Mouse (Mus musculus): Measurements from ENCODE around the gene Hist1h4f. TPM values are rescaled to one million over a fixed set of nuclear protein-coding genes. Genes with fewer than 3 reads are reported as not detected.
"Not testable (repeated sequence)": the region's sequence is repeated elsewhere in the genome, so short reads cannot be mapped to it uniquely, and the experiment has no call there.

Gene Hist1h4f
- total RNA-seq, 2 experiments from 2014 or later = 150 to 165 TPM

DNA sequence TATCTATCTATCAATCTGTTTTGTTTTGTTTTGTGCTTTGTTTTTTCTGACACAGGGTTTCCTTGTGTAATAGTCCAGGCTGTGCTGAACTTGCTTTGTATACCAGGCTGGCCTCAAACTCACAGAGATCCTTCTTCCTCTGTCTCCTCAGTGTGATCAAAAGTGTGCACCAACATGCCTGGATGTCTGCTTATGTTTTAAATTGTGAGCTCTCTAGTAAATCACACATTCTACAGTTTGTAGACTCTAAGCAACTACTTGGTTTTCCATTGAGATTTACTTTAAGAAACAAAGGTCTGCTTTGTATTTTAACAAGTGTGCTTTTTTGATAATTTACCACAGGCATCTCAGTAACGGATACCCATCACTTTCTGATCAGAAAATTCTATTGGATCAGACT is 26.4 kb upstream of the Hist1h4f start:
- intact Hi-C loops (cut with DNase I) = no loop called here
- DNase-seq (ENCODE audit: low spot score in 2 of 2) = no peak

DNA sequence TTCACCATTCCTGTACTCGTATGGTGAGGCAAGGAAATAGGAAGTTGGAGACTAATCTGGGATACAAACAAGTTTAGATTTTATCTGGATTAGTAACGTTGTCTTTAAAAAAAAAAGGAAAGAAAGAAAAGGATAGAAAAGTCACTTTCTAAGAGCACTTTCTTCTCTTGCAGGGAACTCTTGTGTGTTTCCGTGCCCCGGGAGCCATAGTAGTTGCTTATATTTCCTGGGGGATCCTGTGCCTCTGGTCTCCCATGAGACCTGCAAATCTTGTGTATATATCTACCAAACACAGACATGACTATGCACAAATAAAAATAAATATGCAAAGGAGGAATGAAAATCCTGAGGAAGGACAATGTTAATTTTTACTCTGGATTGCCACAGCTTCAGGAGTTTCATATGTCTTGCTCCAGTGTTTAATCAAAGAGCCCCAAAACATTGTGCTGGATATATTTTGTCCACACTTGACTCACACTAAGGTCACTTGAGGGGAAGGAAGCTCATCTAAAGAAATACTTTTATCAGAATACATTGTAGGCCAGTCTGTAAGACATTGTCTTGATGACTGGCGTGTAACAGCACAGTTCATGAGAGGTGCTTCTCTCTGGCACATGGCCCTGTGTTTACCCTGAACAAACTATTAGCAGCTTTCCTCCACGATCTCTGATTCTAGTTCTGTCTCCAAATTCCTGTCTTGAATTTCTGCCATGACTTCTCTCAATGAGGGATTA is 25.6 kb upstream of the Hist1h4f start:
- no peak for DNase-seq (ENCODE audit: low spot score in 2 of 2)
- intact Hi-C loops (cut with DNase I) = no loop called here

DNA sequence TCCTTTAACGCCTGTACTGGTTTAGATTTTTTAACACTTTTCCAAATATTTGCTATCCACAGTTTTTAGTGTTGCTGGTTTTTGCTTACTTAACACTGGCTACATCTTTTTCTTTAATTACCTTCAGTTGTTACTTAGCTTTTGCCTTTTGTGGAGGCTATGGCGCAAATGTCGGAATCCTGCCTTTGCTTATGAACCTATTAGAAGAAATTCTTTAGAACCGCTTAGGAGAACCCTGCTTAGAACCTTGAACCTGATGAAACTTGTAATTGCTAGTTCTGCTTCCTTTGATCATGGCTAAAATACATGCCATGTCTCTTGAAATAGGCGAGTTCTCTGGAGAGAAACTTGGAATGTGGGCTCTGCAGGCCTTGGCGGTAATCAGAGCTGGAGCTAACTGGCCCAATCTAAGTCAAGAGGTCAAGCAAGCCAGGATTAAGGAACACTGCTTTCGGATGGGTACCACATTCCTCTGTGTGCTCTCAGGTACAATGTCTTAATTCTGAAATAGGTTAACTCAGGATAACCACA is 25.0 kb upstream of the Hist1h4f start:
- no peak for DNase-seq (ENCODE audit: low spot score in 2 of 2)
- intact Hi-C loops (cut with DNase I) = no loop called here

DNA sequence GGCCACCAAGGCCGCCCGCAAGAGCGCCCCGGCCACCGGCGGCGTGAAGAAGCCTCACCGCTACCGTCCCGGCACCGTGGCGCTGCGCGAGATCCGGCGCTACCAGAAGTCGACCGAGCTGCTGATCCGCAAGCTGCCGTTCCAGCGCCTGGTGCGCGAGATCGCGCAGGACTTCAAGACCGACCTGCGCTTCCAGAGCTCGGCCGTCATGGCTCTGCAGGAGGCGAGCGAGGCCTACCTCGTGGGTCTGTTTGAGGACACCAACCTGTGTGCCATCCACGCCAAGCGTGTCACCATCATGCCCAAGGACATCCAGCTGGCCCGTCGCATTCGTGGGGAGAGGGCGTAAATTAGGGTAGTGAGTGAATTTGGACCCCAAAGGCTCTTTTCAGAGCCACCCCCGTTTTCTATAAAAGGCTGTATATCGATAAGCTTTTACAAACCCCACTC is 24.4 kb upstream of the Hist1h4f start:
- DNase-seq (ENCODE audit: low spot score in 2 of 2); intact Hi-C loops (cut with DNase I): not testable (repeated sequence)

GRCm38 (mm10) chr13:23575271-23575851 is 23.9 kb upstream of the Hist1h4f start, which contains the start of gene Hist1h3d:
Gene Hist1h3d, plus strand, starts transcription at chr13:23575763.
- intact Hi-C loops (cut with DNase I) = no loop called here

DNA sequence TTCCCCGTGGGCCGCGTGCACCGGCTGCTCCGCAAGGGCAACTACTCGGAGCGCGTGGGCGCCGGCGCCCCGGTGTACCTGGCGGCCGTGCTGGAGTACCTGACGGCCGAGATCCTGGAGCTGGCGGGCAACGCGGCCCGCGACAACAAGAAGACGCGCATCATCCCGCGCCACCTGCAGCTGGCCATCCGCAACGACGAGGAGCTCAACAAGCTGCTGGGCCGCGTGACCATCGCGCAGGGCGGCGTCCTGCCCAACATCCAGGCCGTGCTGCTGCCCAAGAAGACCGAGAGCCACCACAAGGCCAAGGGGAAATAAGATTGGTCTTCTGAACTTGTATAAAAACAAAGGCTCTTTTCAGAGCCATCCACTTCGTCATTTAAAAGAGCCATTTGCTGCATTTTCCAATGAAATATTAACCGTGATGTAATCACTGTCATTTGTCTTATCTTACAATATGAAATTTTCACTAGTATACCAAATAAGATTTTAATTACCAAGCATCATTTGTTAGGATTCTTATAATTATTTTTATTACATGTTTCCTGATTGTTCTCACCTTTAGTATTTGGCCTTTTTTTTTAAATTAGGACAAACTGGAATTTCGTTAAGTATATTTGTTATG is 23.2 kb upstream of the Hist1h4f start:
- intact Hi-C loops (cut with DNase I) = not testable (repeated sequence)

More at GRCm38 (mm10) chr13:23575271-23575851, 23.9 kb upstream of the Hist1h4f start, which contains the start of gene Hist1h3d:
- peak; percentile 52 to 74 for DNase-seq (ENCODE audit: low spot score in 2 of 2)

GRCm38 (mm10) chr13:23573898-23574524 is 22.6 kb upstream of the Hist1h4f start, which contains the start of the genes Hist1h2bf and Hist1h2ad:
Gene Hist1h2bf, minus strand, starts transcription at chr13:23574196.
Gene Hist1h2ad, plus strand, starts transcription at chr13:23574381.
- intact Hi-C loops (cut with DNase I) = not testable (repeated sequence)
- DNase-seq (ENCODE audit: low spot score in 2 of 2) = peak; percentile 96 to 98

More for the DNA sequence above, 23.2 kb upstream of the Hist1h4f start:
- not testable (repeated sequence) for DNase-seq (ENCODE audit: low spot score in 2 of 2)

DNA sequence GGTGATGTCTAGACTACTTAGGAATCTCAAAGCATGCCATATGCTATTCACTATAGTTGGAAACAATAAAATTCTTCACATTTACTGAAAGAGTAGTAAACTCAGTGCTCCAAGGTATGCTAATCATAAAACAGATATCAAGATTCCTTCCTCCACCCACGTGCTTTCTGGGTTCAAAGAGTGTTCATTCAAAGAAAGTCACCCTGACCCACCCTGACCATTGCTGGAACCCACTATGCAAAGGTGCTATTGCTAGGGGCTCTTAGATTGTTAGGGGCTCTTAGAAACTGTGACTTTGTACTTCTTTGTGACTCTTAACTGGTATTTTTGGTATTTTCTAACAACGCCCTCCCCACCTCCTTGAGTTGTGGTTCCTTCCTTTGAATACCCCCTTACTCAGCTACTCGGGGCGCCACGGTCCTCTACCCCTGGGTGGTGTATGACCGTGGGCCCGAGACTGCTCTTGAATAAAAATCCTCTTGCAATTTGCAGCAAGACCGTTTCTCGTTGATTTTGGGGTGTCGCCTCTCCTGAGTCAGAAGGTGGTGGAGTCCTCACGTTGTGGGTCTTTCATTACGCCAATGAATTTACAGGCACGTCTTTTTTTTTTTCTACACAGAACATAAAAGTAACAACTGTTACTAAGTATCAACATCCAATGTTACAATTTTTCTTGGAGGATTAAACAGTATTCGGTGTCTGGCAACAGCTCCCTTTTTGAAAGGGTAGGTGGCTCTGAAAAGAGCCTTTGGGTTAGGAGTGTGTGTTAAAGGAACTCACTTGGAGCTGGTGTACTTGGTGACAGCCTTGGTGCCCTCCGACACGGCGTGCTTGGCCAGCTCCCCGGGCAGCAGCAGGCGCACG is 21.8 kb upstream of the Hist1h4f start:
- DNase-seq (ENCODE audit: low spot score in 2 of 2); intact Hi-C loops (cut with DNase I): not testable (repeated sequence)

DNA sequence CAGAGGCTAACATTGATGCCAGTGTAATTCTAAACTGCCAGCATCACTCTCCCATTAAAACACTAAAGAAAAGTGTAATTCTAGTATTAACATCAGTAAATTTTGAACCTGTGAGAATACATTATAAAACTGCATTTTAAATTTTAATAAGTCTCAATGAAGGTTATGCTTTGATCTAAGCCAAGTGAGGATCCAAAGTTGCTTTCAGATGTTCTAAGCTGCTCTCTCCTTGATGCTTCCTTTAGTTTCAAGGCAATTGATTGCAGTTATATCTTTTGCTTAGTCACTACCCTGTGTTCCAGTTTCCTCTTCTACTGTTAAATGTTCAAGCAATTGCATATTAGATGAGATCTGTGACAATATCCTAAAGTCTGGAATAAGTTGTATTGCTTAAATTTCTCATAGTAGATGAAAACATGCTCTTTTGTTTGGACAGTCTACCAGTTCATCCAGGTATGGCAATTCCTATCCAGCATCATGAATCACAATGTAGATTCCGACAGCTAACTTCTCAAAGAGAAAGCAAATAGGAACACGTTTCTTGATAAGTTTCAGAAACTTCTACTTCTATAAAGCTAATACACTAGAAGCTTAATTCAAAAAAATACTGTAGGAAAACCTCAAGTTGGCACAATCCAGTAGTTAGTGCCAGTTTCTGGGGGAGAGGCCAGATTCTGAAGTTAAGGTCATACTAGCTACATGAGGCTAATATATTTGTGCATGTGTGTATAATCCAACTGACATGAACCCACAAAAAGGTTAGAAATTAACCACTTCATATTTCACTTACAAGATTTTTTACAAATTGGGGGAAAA is 21.0 kb upstream of the Hist1h4f start:
- intact Hi-C loops (cut with DNase I) = no loop called here
- no peak for DNase-seq (ENCODE audit: low spot score in 2 of 2)

- DNase-seq (ENCODE audit: low spot score in 2 of 2); intact Hi-C loops (cut with DNase I): not testable (repeated sequence)
These were observed 20.2 kb upstream of the Hist1h4f start for GRCm38 (mm10) chr13:23571504-23572217.

DNA sequence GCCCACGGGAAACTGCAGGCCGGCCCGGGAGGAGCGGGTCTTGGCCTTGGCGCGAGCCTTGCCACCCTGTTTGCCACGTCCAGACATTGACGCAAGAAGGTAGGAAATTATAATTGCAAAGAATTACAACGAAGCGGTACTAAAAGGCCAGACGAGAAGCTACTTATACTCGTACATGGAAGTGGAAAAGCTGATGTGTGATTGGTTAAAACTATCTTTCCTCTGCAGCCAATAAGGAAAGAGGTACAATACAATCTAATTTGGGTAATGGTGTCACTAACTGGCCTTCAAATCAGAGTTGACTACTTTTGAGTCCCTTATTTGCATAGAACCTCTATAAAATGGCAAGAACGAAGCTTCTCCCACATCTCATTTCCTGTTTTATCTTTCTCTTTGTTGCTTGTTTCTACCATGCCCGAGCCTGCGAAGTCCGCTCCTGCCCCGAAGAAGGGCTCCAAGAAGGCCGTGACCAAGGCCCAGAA is 19.6 kb upstream of the Hist1h4f start, which contains the start of the genes Hist1h2ae and Hist1h2bg:
Gene Hist1h2ae (minus strand): TSS at position 199 of the 482 bp plus-strand sequence.
Gene Hist1h2bg (plus strand): TSS at position 375 of the 482 bp plus-strand sequence.
- peak; percentile 76 to 95 for DNase-seq (ENCODE audit: low spot score in 2 of 2)
- intact Hi-C loops (cut with DNase I) = no loop called here

GRCm38 (mm10) chr13:23570261-23571021 is 19.0 kb upstream of the Hist1h4f start:
- intact Hi-C loops (cut with DNase I); DNase-seq (ENCODE audit: low spot score in 2 of 2): not testable (repeated sequence)

GRCm38 (mm10) chr13:23564482-23564881 is 13.0 kb upstream of the Hist1h4f start:
- DNase-seq (ENCODE audit: low spot score in 2 of 2) = no peak
- intact Hi-C loops (cut with DNase I) = no loop called here

- intact Hi-C loops (cut with DNase I) = no loop called here
- peak; percentile 45 to 69 for DNase-seq (ENCODE audit: low spot score in 2 of 2)
These were observed 11.4 kb upstream of the Hist1h4f start for GRCm38 (mm10) chr13:23562699-23563462.

Measured in left cerebral cortex, postnatal 14 days (tissue).